In genomic region chr12:26212447-26212846, GRCm38 (mm10) we compare ENCODE assay signal across 18 mouse cellular contexts.
"Had no signal": no experiment of that assay in that cellular context is flagged by ENCODE, and none has a peak within 500 bp of the region (broad histone marks: within the 10 kb centered on the region; RNA-seq: fewer than 3 reads in every experiment).

No protein-coding gene starts in this region.

- ATAC-seq: midbrain, embryonic 16.5 days had no signal

- DNase-seq: lung, adult 18-20 months; lung, embryonic 14.5 days; lung, postnatal 10 days; lung, postnatal 4 days; midbrain, embryonic 14.5 days; retina, postnatal 1 day; right cerebral cortex, adult 18-20 months; right cerebral cortex, postnatal 25 days; right cerebral cortex, postnatal 4 days; spleen, adult 18-20 months; thymus, adult 18-20 months; thymus, postnatal 14 days; thymus, postnatal 36 days had no signal

- H3K4me1 ChIP-seq: neural tube, embryonic 13.5 days had no signal

- H3K9me3 ChIP-seq: midbrain, embryonic 12.5 days; neural tube, embryonic 13.5 days; neural tube, embryonic 15.5 days had no signal

- H3K27ac ChIP-seq: midbrain, embryonic 12.5 days; neural tube, embryonic 13.5 days; neural tube, embryonic 15.5 days had no signal

- H3K4me3 ChIP-seq: midbrain, embryonic 12.5 days; myocyte; neural tube, embryonic 13.5 days; neural tube, embryonic 15.5 days had no signal

- H3K4me2 ChIP-seq: lung, embryonic 14.5 days; midbrain, embryonic 12.5 days; neural tube, embryonic 13.5 days; neural tube, embryonic 15.5 days had no signal

- H3K27me3 ChIP-seq: midbrain, embryonic 12.5 days; neural tube, embryonic 13.5 days; neural tube, embryonic 15.5 days had no signal

- H3K36me3 ChIP-seq: midbrain, embryonic 12.5 days; neural tube, embryonic 13.5 days; neural tube, embryonic 15.5 days had no signal

- H3K9ac ChIP-seq: lung, embryonic 14.5 days; midbrain, embryonic 12.5 days; neural tube, embryonic 13.5 days; neural tube, embryonic 15.5 days had no signal
